Mouse (Mus musculus) heart, postnatal 0 days (tissue): Measurements from ENCODE around the gene Paqr5.

Experiments
- CTCF ChIP-seq: IDR thresholded peaks from 2 replicates; pipeline ENCODE4 v1.5.1; 2016; ENCODE audit warnings: antibody characterized with exemption, control low read depth, low read depth
- EP300 ChIP-seq: IDR thresholded peaks from 2 replicates; pipeline ENCODE4 v1.6.1; 2016; ENCODE audit warnings: antibody characterized with exemption, low read depth

GRCm38 (mm10) chr9:62060431-62060830, 33.8 kb upstream of the Paqr5 start:
- TF ChIP-seq EP300 (no peak), CTCF (no peak)
